Mouse (Mus musculus): Measurements from ENCODE around the gene Paqr5.

Paqr5 gene

DNA sequence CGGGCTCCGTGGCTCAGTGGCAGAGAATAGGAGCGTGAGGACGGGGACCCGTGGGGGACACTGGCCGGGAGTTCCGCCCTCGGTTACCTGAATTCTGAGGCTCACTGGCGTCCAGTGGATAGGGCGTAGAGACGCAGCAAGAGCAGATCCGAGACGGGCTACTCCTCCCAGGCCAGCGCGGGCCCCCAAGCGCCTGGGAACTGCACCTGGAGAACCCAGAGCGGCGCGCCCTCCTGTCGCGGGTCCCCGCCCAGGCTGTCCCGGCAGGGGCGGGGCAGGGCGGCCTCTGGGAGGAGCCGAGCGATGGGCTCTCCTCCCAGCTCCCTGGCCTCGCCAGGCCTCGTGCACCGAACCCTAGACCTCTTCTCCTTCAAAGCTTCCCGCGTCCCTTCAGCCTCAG, at the start of gene Paqr5:
Paqr5 (minus strand) TSS at position 257 of the 400 bp plus-strand sequence.
- no peak for DNase-seq (ENCODE audit: low read depth)

DNA sequence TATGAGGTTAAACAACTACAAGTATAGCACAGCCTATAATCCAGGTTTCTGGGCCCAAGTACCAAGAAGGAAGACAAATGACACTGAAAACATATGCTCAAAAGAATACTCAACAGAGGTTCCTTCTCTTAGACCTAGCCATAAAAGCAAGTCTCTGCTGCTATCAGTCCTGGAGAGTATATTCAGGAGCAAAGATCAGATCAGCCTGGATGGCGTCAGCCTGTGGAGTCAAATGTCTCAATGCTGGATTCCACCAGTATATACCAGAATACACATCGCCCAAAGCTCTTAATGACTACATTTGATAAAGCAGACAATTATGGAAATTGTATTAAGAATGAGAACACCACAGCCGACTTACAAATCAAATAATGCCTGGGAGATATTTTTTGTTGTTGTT, 35.6 kb upstream of the Paqr5 start:
- no peak for DNase-seq (ENCODE audit: low read depth)

DNA sequence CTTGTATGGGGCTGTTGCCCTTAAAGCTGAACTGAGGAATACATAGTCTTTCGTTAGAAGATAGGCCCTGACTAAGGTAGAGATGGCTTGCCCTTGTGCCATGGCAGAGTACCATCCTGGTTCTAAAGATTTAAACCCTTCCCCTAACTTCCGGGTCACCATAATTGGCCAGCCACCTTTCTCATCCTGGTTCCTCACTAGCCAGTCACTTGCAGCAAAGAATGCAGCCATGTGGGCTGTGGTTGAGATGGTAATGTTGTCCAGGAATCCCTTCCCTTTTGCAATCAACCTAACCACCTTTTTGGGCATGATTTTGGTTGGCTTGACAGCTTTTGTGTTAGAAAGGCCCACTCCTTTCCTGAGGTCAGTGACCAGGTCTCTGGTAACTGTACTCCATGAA, 33.8 kb upstream of the Paqr5 start:
- no peak for DNase-seq (ENCODE audit: low read depth)

DNA sequence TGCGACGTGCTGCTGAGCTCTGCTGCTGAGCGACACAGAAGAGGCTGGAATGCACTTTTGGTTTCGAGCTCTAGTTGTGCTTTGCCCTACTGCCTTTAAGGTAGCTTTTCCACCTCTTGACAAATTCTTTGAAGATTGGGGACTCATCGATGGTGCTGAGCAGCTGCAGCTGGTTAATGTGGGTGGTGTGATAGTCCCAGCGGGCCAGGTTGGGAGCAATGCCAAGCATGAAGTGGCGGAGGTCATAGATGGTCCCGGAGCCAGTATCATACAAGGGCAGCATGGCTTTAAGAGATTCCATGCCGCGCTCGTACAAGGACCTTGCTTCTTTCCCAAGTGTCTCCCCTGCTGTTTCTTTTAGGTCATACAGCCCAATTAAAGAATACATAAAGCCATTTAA, 33.3 kb upstream of the Paqr5 start:
- no peak for DNase-seq (ENCODE audit: low read depth)

DNA sequence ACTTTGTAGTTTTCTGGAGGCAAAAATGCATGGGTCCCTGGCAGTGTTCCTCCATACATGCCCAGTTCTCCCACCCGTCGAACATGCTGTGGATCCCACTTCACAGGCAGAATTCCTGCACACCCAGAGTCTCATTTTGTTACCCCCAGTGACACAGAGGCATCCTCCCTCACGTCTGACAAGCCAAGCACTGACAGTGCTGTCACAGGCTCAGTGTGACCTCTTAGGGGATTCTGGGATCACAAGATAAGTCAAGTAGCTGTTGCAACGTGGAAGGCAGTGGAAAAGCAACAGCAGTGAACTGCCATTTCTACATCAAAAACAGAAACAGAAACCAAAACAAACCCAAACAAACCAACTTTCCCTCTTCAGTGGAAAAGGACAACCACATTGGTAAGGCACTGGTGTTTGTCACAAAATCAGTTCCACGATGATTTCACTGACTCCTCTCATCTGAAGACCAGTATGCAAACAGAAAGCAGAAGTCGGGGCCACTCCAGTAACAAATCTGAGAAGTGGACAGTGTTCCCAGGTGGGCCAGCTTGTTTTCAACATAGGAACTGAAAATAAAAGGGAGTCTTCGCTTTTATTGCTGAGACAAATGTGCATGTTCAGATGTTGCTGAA, 31.3 kb upstream of the Paqr5 start:
- DNase-seq (ENCODE audit: low read depth) = peak; percentile 9

DNA sequence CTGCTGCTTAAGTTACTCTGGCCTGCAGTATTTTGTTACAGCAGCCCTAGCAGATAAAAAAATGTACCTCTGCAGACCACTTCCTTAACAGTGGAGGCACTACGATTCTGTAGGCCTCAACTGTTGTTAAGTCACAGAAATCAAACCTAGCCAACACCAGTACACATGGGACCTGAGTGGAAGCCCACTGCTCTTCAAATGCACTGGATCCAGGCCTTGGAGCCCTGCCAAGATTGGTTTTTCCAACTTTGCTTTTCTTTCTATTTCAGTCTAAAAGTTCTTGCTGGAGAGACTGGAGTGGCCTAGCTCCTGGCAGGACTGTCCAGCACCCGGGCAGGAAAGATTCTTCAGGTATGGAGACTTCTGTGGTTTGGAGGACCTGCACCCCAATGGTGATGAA, 29.6 kb upstream of the Paqr5 start:
- DNase-seq (ENCODE audit: low read depth) = no peak

DNA sequence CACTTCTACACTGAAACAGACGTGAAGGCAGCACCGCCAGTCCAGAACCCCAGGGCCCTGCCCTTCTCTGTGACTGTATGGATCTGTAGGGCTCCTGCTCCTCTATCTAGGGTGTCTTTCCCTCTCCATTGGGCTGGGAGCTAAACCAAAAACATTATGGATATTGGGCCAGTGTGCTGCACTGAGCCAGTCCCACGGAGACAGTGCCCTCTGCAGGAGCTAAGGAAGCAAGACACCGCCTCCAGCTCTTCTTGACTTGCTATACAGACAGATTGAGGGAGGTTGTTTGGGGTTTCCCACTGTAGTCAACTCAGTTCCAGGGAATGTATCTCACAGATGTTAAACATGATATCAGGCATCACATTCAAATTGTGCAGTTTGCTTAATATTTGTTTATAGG, 24.1 kb upstream of the Paqr5 start:
- no peak for DNase-seq (ENCODE audit: low read depth)

DNA sequence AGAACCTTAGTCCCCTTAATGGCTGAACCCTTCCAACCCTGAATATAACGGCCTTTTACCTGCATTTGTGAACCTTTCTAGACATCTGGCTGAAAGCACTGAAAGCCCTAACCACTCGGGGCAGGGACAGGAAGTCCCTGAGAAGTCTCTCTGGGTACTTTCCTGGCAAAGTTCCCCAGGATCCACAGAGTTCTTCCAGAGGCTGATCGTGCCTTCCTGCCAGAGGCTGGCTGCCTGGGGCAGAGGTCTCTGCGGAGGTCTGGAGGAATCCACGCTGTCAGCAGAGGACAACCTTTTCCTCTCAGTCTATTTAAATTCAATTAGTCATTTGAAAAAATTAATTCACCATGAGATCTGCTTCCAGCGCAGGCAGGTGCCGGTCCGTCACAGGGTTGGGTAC, 22.5 kb upstream of the Paqr5 start:
- no peak for DNase-seq (ENCODE audit: low read depth)

DNA sequence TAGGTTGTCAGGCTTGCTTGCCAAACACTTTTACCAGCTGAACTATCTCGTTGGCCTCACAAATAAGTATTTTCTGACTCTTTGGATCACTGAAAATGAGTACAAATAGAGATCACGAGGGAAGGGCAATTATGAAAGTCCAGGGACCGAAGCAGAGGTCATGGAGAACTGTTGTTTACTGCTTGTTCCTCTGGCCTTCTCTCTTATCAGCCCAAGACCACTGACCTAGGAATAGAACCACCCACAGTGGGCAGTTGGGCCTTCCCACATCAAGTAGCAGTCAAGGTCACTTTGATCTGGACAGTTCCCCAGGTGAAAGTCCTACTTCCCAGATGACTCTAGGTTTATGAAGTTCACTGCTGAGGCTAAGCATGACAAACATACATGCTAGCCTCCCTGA, 15.5 kb upstream of the Paqr5 start:
- no peak for DNase-seq (ENCODE audit: low read depth)

DNA sequence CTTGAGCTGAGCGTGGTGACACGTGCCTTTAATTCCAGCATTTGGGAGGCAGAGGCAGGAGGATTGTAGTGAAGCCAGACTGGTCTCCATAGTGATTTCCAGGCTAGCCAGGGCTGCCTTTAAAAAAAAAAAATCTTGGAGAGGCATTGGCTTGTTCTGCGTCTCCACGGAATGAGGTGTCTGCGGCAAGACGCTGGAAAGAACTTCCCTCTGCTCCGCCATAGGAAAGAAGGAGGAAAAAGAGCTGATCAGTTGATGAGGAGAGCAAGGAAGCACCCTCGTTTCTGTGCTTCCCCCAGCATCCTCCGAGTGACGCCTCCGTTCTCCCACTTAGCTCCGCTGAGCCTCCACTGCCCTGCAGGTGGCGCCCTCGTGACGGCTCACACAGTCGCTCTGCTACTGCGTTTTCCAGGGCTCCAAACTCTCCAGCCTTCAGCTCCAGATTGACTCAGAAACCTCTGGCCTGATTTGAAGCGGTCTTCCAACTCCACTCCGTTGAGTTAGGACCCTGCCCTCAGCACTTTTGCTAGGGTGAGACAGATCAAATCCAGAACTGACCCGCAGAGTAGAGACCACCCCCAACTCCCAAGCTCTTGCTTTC, 13.5 kb upstream of the Paqr5 start:
- peak; percentile 59 for DNase-seq (ENCODE audit: low read depth)

DNA sequence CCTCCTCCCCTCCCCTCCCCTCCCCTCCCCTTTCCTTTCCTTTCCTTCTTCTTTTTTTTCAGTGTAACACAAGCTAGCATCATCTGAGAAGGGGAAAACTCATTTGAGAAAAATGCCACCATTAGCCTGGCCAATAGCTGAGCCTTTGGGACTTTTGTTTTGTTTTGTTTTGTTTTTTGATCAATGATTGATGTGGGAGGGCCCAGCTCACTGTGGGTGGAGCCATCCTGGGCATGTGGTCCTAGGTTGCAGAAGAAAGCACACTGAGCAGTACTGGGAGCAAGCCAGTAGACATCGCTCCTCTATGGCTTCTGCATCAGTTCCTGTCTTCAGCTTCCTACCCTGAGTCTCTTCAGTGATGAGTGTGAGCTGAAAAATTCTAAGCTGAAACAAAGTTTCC, 9.2 kb upstream of the Paqr5 start:
- no peak for DNase-seq (ENCODE audit: low read depth)

DNA sequence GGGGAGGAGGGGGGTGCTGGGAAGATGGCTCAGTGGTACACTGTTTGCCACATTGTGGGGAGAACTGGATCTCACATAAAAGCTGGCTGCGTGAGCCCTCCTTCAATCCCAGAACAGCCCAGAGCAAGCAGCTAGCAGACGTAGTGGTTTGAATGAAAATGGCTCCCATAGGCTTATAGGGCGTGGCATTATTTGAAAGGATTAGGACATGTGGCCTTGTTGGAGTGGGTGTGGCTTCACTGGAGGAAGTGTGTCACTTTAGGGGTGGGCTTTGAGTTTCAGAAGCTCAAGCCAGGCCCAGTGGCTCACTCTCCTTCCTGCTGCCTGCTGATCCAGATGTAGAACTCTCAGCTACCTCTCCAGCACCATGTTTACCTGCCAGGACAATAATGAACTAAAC, 5.5 kb upstream of the Paqr5 start:
- DNase-seq (ENCODE audit: low read depth) = no peak

DNA sequence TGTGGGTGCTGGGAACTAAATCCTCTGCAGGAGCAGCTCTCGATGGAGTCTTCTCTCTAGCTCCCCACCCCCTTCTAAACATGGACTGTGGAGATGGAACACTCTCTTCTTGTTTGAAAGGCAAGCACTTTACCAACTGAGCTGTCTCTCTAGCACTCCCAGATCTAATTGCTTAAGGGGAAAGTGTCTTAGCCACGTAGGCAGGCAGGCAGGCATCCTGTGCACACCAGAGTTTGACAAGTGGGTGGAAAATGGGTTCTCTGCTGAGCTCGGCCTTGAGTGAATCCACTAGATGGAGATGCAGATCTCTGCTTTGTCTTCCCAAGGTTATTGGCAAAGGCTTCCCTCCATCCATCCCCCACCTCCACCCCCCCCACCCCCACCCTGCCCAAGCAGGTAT, 1.4 kb upstream of the Paqr5 start:
- no peak for DNase-seq (ENCODE audit: low read depth)

DNA sequence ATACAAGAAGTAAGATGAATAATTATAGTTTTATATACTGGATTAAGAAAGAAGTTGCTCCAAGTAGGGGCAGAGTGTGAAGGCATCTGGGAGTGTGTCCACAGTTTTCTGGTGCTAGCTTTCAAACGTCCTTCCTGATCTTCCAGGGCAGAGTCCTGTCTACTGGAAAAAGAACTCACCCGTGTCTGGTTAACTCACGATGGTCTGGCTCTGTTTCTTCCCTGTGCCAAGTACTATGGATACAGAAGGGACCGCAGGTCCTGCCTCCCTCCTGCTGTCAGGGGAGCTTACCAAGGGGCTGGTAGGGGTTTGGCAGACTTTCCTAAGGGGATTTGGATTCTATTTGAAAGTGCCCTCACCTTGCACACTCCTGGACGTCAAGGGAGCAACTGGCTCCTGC, 1.6 kb downstream of the Paqr5 start:
- no peak for DNase-seq (ENCODE audit: low read depth)

DNA sequence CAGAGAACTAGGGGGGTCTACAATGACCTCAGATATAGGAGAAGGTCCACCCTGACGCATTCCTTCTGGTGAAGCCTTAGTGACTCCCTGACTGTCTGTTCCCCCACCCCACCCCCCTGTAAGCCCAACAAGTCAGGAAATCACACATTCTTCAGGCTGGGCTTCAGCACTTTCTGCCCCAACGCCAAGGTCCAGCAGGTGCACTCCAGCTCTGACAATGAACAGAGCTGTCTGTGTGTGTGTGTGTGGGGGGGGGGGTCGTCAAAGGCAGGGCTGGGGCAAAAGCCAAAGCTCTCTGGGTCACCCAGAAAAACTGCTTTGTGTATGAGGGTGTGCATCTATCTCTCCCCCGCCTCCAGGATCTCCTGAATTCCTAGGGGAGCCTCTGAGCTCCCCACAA, 2.8 kb downstream of the Paqr5 start:
- DNase-seq (ENCODE audit: low read depth) = no peak

DNA sequence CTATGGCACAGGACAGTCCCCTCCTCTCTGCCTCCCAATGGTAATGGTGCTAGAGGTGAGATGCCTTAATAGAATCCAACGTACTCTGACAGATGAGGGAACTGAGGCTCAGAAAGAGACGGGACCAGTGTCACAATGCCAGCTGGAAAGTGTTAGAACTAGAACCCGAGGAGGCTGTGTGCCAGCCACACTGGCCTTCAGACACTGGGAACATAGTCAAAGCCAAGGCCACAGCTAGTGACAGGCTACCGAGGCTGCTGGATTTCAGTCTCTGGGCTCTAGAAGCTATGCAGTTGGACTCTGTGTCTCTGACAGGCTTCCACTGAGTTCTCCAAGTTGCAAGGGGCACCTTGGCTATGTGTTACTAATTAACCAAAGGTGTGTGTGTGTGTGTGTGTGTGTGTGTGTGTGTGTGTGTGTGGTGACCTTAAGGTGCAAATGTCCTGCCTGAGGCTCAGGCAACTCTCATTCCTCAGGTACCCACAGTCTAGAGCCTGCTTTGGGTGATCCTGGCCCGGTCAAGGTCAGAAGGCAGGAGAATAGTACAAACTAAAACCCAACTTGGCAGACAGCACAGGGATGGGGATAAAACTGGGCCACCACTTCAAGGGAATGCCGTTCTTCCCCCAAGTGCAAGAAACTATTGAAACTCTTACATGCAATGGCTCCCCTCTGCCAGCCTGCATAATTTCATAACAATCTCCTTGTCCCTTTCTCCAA, 3.5 kb downstream of the Paqr5 start:
- DNase-seq (ENCODE audit: low read depth) = no peak

DNA sequence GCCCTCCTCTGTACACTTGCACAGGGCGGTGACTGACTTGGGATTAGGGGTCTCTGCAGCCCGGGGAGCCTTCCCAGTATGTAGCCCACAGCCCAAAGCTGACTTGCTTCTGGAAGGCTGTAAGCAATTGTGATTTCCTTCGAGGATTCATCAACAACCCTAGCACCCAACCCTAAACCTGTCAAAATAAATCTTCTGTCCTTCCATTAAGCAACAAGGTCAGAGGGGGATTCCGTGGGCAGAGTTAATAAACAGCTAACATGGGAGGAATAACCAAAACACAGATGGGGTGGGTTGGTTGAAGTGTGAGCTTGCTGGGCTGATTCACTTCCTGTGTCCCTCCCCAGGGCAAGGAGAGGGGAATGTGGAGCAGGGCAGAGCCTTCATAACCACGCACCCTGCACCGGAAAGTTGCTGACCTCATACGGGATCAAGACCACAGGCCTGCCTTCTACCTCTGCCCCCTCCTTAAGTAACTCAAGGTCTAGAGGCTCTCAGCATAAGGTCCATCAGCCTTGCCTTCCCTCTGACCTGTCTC, 5.0 kb downstream of the Paqr5 start:
- DNase-seq (ENCODE audit: low read depth) = no peak

DNA sequence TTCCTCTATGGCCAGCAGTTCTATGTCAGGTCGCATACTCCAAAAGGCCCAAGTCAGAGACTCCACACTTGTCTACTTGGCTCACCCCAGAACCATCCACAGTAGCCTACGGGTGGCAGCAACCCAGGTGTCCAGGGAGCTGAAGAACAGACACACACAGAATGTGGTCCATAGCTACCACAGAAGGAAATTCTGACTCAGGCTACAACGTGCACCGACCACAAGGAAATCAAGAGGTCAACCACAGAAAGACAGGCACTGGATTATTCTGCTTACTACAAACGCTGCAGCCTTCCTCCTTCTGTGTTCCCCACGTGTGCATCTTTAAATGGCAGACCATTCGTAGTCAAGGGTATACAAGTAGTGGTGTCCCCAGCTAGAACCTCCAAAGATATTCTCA, 6.4 kb downstream of the Paqr5 start:
- peak; percentile 50 for DNase-seq (ENCODE audit: low read depth)

DNA sequence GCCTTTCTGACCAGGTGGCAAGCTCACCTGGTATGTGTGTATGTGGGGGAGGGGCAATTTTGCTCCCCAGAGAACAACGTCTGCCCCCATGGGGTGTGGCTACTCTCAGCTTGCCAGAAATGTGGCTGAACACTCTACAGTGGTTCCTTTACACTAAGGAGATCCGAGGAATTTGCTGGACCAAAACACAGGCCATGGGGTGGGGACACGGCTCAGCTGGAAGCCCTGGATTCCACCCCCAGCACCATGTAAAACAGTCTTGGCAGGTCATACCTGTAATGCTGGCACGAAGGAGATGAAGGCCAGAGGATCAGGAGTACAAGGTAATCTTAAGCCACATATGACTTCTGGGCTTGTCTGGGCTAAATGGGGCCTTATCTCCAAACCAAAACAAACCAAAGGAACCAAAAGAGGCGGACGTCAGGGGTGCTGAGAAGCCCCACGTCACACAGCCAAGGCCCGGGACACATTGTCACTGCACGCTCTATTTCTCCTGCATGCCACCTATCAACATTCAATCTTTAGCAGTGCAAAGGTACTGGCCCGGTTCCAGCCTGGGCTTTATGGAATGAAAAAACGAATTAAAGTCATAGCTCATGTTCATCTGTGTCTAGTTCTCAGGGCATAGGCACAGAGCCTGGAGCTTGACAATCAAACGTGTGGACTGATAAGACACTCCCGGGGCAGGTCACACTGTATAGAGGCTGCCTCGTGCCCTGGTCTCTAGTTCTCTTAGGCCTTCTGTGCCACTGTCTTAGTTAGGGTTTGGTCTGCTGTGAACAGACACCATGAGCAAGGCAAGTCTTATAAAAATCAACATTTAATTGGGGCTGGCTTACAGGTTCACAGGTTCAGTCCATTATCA, 8.2 kb downstream of the Paqr5 start:
- no peak for DNase-seq (ENCODE audit: low read depth)

DNA sequence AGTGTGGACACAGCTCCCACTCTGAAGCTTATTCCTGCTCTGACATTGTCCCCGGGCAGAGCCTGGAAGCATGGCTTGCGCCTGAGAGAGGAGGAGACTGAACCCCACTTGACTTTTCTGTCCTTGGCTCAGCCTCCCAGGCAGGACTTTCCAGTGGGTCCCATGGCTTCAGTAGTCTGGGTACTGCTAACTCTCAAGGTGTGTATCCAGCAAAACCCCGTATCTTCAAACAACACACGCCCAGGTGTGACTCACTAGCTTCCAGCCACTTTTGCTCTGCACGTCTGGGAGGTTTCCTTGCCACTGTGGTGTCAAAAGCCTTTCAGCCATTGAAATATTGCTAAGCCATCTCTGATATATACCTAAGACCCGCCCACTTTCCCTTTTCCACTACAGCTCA, 9.3 kb downstream of the Paqr5 start:
- DNase-seq (ENCODE audit: low read depth) = no peak

DNA sequence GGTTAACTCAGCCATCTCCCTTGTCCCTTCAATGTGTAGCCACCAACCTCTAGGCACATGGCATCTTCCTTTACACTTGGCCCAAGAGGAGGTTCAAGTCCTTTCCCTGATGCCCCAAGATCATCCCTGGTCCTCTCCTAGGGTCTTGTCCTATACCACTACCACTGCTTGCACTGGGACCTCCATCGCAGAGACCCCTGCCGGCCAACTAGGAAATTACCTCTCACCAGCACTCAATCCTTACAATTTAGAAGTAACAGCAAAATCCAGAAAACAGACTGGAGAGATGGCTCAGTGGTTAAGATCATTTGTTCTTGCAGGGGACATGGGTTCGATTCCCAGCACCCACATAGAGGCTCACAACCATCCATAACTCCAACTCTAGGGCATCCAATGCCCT, 11.2 kb downstream of the Paqr5 start:
- no peak for DNase-seq (ENCODE audit: low read depth)

DNA sequence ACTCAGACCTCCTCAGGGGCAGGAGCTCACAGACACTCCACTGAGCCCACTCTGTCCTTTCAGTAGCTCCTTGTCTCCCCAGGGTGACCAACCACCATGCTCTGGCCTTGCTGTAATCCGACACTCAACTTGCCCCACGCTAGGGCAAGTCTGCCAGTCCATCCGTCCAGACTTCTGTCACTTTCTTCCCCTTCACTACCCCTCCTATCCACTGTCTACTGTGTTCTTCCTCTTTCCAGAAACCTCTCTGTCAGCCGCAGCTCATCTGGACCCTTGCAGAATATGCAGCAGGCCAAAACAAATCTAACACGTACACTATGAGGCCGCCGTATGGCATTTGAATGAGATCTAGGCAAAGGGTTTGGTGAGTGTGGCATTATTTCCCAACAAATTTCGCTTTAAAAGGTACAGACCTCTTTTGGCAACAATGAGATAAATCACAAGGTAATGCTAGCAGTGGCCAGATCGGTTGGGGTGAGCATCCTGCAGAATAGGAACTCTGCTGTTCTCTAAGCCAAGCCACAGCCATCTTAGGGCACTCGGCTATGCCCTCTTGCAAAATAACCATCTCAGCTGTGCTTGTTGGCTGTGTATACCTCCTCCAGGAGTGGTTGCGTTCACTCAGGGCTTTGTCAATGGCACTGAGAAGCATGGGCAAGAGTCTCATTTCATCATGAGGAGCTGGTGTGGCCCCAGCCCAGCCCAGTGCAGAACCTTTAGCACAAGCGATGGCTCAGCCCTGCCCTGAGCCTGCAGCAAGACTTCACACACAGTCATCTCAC, 13.1 kb downstream of the Paqr5 start:
- no peak for DNase-seq (ENCODE audit: low read depth)

Measured in c-Kit-positive CD71-negative TER-119-negative erythroid progenitor cells, embryonic 14.5 days (primary cell).